Mouse (Mus musculus) right cerebral cortex, postnatal 36 days (tissue): ENCODE data around the gene Tax1bp1.

Experiments used
- DNase-seq, 2 experiments: peaks; one replicate each; pipeline ENCODE4 v3.0.0; 2022; ENCODE audit warnings: low spot score in 2 of 2, mixed read lengths in 1 of 2

Gene Tax1bp1

DNA sequence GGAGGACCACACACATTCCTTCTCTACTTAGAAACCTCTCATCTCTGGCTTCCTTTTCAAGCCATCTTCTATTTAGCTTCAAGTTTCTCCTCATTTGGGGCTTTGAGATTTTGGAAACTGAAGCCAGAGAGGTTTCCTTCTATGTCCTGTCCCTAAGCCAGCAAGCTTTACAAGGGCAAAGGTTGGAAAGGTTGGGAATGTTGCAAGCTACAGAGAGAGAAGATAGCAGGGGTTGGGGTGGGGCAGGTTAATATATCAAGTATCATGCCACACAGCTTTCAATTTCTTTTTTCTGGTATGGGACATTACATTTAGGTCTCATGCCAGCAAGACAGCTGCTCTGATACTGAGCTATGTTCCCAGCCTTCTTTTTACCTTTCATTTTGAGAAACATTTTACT lies 8.2 kb upstream of the Tax1bp1 start:
- DNase-seq: no peak

DNA sequence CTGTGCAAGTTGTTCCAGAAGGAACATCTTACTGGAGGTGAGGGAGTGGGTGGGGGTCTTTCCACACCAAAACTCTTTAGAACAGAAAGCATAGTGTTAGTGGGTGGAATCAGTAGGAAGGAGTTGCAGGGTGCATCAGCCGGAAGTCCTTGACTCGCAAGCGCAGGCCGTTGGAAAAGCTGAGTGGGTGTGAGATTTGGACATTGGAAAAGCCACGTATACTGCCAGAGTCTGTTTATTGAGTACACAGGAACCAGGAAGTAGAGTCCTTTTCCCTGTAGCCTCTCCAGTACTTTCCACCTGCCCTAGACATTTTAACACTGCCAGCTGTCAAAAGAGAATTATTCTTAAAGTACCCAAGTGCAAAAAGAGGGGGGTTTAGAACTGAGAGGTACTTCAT lies 5.7 kb upstream of the Tax1bp1 start:
- DNase-seq: no peak

DNA sequence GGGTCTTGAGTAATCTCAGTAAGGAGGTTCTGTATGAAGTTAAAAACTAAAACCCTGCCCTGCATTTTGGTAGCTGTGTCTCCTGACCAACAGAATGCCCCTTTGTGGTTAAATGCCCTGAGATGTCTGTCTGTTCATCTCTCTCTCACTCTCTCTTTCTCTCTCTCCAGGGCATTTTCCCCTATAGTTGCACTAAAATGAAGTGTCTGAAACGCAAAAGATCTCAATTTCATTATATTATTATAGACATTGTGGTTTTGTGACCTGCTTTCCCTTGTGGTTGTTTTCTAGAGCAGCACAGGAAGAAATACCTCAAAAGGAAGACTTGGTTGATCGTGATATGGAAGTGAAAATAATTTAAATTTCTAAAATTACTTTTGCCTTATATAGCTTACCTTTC lies 966 bp upstream of the Tax1bp1 start:
- no peak for DNase-seq

DNA sequence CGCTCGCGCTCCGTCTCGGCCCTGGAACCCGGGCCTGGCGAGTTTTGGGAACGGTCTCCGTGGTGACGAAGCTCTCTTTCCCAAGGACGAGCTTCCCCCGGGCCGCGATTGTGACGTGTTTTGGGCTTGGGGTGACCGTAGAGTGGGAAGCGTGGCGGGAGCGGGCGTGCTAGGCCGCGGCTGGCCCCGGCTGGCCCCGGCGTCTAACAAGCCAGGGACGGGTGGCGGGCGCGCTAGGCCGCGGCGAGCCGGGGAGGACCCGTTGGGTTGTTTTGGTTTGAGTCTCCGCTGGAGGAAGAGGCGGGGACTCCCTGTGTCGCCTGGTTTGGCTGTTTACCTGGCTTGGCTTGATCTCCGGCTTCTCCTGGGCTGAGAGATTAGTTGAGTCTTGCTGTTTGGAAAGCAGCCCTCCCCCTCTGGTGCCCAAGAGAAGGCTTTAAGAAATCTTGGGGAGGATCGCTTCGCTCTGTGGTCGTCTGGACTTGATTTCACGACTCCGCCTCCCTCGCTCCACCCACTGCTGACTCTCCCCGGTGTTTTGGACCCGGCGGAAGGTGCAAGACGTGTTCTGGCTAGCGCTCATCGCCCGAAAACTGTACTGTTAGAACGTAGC lies 474 bp downstream of the Tax1bp1 start:
- peak; percentile 49 to 58 for DNase-seq

DNA sequence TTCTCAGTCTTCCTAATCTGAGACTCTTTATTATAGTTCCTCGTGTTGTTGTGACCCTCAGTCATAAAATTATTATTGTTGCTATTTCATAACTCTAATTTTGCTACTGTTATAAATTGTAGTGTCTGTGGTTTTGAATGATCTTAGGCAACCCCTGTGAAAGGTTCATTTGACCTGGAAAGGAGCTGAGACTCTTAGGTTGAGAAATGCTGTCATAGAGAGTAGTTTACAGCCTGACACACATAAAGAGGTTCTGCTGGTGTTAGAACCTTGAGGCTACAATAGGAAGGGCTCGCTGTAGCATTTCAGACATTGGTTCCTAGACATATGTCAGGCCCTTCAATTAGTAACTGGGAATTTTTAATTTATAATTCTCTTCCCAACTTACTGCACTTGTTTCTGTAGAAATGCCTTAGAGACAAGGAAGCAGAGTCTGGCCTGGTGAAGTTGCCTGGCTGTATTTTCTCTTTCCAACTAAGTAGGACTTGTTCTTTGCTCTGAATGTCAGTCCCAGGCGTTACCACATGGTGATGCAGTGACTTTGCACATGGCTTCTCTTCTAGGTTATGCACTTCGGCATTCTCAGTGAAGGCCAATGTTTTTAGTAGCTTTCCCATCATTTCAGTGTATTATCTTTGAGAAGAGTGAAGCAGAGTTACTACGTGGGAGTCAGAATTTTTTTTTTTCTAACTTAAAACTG lies 4.1 kb downstream of the Tax1bp1 start:
- no peak for DNase-seq

DNA sequence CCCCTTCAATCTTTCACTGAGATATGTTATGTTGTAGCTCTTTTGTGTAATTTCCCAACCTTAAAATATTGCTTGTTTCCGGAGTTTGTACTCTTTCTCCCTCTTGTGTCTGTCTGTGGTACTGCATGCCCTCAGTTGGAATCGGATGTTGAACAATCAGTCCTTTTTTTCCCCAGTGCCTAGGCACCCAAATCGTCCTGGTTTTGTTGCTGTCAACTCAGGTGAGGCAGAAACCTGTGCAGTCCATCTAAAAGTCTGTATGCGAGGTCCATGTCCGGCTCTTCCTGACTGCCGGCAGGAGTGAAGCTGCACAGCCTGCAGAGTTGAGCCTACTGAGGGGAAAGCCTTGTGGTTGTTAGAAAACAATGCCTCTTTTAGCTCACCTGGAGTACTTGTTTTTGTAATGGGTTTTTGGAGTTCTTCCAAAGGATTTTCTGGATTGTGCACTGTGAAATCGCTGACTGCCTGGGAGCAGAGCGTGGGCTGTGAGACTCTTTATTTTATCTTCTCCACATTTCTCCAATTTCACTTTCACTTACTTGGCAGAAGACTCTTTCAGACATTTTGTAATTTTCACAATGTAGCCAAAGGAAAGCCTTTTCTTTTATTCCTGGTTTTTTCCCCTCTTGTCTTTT lies 11.4 kb downstream of the Tax1bp1 start:
- DNase-seq: peak; percentile 20 to 39

DNA sequence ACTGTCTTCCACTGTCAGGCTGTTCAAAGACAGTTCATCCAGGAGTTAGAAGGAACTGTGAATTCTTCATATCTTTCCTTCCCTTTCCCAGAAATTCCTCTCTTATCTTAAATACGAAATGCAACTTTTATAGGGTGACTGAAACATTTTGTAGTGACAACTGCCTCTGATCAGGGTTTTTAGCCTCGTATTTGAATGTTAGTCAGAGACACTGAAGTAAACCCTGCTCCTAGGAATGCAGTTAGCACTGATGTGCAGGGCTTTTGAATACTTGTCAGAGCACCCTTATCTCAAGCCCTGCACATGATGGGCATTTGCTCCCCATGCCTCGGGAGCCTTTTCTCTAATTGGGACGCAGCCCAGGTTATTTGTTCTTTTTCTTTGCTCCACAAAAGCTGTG lies 16.8 kb downstream of the Tax1bp1 start:
- no peak for DNase-seq

DNA sequence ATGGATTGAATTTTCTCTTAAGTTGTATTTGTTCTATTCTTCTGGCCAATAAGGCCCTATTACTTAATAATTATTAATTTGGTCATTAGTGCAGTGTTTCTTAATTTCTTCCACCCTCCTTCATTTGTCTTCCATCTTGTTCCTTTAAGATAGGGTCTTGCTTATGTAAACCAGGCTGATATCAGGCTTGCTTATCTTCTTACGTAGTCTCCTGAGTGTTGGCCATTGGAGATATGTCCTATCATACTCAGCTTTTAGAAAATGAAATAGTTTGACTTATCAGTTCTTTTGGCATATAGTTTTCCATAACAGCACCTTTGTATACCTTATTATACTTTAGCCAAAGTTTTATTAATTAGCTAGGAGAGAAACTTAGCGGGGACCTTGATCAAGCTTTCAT lies 21.1 kb downstream of the Tax1bp1 start:
- DNase-seq: no peak

DNA sequence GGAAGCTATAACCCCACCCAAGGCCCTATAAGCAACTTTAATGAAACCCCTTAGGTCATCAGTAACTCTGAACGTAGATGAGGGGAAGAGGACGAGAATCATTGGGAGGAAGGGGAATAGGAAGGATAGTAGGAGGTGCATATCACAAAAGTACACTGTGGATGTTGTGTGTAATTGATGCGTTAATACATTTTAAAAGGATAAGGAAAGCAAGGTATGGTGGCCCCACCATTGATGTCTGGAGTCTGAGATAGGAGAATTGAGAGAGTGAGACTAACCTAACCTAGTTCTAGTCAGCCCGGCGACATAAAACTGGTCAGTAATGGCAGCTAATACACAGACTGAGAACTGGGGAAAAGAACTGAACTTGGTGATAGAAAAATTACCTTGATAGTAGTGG lies 39.3 kb downstream of the Tax1bp1 start:
- DNase-seq: no peak

DNA sequence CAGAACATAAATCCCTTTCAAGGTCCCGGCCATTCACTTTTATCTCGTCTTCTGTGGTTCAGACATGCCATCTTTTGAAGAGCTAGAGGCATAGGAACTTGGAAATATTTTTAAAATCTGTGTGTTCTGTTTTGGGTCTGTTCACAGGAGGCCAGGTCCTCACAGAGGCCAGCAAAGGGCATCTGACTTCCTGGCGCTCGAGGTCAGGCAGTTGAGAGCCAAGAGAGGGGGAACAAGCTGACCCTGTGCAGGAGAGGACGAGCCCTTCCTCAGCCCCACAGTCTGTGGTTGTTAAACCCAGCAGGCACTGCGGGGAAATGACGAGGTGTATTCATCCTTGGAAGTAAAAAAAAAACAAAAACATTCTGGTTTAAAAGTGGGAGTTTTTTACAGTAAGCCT lies 51.7 kb downstream of the Tax1bp1 start:
- DNase-seq: no peak

DNA sequence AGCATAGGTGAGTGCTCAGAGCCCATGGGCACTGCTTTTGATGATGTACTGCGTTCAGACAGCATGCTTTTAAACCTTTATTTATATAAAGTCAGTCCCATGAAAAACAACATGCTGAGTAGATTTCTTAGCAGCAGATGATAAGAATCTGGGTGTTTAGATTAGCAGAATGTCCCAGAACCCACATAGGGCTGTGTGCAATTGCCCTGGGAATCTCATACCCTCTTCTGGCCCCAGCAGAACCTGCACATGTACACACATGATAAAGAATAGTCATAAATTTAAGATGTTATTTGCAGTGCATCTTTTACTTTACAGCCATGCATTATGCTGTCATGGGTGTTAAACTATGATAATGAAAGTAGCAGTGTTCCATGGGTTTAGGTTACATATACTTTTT lies 57.3 kb downstream of the Tax1bp1 start:
- no peak for DNase-seq

DNA sequence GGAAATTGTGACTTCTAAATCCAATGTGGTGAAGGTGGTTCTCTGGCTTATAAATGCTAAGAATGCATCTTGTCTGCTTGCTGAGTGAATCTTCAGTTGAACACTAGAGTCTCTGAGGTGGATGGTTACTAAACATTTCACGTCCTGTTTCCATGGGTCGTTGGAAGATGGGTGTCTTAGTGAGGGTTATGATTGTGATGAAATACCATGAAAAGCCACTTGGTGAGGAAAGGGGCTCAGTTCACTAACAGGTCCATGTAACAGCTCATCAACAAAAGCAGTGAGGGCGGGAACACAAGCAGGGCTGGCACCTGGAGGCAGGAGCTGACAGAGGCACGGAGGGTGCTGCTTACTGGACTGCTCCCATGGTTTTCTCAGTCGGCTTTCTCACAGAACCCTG lies 59.6 kb downstream of the Tax1bp1 start:
- no peak for DNase-seq

DNA sequence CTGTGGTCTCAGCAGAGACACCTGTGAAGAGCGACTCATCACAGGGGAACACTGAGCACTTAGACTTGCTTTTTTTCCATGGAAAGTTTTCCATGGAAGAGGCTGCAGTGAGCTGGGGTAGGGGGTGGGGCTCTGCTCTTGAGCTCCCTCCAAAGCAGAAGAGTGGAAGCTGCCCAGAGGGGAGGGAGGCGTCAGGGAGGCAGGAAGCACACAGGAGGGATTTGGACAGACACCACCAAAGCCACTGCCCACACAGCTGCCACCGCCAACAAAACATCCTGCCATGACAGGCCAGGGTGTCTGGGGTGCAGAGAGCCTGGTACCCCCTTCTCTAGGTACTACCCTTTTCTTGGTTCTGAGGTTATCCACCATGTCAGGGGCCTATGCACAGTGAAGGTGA lies 61.8 kb downstream of the Tax1bp1 start:
- DNase-seq: no peak

DNA sequence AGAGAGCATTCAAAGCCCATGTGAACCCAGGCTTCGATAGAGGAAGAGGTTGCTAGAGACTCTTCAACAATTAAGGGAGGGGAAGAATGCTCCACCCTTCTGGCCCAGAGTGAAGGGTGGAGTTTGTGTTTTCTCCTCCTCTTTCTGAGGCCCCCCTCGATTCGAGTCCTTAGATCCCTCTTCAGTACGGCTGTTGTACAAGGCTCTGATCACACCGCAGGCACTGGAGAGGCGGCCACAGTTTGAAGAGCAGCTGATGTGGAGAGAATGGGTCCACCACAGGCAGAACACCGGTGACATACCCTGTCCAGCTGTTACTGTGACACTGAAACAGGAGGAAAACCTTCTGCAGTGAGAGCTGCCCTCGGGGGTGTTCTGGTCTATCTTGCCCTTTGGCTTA lies 62.4 kb downstream of the Tax1bp1 start:
- DNase-seq: no peak

DNA sequence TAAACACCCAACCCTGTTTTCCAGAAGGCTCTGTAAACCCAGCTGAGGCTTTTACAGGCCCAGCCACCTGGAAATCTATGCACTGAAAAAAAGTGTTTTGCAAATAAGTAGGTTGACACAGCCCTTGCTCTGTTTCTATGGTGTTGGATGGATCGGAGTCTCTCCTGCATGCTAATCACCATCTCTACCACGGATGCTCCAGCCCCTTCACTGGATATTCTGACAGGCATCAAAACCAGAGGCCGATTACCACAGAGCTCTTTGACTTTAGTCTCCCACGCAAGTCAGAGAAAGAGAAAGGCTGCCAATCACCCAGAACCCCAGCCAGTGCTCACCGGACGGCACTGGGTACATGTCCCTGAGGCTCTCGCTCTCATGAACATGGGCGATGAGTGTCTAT lies 63.5 kb downstream of the Tax1bp1 start:
- DNase-seq: no peak

DNA sequence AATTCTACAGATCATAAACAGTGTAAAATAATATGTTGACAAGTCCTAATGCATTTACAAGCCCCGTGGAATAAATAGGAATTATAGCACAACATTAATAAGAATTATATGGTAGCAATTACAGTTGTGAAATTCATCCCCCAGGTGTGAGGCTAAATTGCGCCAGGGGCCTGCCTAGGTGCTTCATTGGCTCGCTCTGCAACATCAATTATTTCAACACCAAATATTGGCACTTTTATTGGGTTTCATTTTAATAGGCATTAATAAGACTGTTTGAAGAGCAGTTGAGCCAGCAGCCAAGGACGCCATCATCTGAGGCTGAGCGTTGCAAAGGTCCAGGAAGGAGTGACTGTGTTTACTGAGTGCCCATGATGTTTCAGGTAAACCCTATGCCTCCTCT lies 65.0 kb downstream of the Tax1bp1 start:
- no peak for DNase-seq

DNA sequence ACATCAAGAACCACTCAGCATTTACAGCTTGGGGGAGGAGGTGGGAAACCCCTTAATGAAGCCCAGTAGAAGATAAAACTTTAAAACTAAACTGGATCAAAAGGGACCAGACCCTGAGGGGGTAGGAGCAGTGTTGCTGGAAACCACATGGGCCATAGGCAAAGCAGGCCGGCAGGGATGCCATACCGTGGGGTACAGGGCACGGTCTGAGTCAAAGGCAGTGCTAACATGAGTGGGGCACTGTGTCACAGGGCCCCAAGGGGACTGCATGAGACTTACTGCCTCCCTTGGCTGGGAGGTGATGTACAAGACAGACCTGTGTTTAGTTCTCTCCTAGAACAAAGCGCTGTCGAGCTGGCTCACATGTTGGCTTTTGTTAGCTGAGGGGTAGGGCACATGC lies 66.0 kb downstream of the Tax1bp1 start:
- DNase-seq: no peak

DNA sequence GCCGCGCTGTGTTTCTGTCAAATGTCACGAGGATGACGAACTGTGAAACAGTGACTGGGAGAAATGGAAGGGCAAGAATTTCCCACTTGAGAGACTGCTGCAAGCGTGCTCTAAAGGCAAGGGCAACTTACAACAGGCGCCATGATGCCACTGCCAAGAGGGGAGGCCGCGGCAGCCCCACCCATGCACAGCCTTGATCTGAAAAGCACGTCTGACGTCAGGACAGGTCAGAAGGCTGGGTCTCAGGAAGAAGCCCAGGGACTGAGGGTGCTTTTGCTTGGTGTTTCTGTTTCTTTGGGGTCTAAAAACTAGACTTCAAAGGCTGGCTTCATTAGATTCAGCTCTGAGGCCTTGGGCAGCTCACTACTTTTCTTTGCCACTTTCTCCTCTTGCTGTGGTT lies 76.8 kb downstream of the Tax1bp1 start:
- no peak for DNase-seq

DNA sequence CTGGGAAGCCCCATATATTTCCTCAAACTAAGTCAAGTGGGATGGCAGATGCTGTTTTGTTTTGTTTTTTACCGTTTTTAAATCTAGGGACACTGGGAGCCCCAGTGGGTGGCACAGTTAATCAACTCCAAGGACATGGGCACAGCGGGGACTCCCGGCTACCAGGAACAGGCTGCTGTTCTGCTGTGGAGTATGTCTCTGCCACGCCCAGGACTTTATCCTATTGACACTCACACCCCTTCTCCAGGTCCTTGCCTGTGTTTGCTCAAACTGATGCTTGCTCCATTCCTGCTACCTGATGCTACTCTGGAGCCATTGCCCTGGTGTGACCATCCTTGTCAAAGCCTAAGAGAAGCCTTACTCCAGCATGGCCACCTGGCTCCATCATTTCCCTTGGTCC lies 77.3 kb downstream of the Tax1bp1 start:
- DNase-seq: no peak

DNA sequence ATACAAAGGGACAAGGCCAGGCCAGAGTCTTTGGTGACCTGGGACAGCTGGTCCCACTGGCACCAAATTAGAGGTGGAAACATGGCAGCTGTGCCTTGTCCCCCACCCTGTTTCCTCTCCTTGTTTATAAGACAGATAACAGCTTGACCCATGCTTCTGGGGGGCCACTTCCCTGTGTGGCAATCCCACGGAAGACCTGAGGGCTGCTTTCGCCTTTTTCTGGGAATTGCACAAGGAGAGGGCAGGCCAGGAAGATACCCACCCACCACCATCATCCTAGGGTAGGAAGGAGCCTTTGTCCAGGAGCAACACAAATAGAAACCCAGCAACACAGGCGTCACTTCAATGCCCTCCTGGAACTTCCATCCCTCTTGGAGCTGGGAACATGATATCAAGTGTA lies 78.9 kb downstream of the Tax1bp1 start:
- no peak for DNase-seq

DNA sequence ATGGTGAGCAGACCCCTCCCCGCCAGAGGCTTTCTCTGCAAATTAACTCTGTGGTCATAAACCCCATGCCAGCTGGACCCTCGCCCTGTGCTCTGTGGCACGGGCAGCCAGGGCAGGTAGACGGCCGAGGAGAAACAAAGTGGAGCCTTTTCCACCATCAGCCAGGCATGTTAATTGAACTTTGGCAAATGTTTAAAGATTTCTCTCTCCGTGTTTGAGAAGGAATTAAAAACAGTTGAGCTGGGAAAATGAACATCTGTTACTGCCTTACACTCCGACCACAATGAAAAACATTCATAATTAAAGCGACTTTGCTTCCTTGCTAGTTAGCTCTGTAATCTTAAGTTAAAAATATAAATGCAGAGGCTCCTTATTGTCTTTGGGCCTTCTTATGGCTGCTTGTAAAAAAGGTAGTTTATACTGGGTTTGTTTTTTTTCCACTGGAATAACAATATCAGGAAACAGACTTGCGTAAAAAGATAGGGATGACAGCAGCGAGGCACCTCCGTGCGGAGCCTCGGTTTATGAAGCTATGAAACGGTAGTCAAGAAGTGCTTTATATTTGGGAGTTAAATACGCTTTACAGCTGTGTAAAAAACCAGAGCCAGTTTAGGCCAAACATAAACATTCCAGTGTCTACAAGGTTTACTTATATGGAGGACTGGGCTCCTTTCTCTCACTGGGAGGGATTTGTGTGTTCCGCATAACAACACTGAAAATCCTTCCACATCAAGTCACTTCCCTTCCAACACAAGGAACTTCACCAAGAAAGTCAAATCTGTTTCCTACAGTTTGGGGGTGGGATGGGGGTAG lies 81.7 kb downstream of the Tax1bp1 start:
- no peak for DNase-seq

DNA sequence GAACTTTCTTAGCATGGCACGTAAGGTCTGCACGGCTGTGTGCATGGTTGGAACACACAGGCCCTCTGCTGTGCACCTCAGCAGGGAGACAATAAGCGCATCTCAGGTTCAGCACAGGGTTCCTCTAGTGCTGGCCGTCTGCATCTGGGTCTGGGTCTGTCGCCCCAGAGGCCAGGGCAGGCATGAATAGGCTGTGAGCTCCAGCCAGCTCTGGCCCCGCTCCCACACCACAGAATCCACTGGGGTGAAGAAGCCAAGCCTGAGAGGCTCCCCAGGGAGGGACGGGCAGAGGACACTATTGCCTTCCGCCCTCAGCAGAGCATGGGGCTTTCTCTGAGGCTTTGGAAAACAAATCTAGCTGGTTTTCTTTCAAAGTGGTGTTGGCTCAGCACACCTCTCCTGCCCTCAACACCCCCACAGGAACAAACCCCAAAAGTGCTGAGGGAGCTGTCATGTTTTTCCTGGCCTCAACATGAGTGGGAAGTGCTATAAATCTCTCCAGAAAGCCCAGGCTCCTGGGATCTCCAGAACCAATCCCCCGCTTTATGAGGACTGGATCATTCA lies 82.6 kb downstream of the Tax1bp1 start:
- DNase-seq: no peak
